Mouse (Mus musculus): Measurements from ENCODE around the gene Gm17087. TPM values are rescaled to one million over a fixed set of nuclear protein-coding genes. Genes with fewer than 3 reads are reported as not detected.

Gene Gm17087
- polyA plus RNA-seq (2015; fragmentation: Nextera tagmentation; extraction: Ambion mirVana), result not detected in 2 replicates

GRCm38 (mm10) chr17:8566850-8567249 is at the start of gene Gm17087:
TSS of gene Gm17087 (minus strand) at chr17:8566950.

GRCm38 (mm10) chr17:8525225-8525721 is 41.5 kb downstream of the Gm17087 start, which contains the start of gene Pde10a:
TSS of gene Pde10a (plus strand) at chr17:8525372.

Other genes starting within 250 kb of the Gm17087 start
- 20.6 and 23.5 TPM in 2 replicates for gene Prr18, start 229.5 kb downstream of the Gm17087 start, polyA plus RNA-seq (2015; fragmentation: Nextera tagmentation; extraction: Ambion mirVana)
- gene T2, start 211.0 kb downstream of the Gm17087 start, polyA plus RNA-seq (2015; fragmentation: Nextera tagmentation; extraction: Ambion mirVana), result 0.96 and 0.98 TPM in 2 replicates
- 0.09 TPM in 1 of 2 replicates, not detected in the other for gene T, start 132.5 kb downstream of the Gm17087 start, polyA plus RNA-seq (2015; fragmentation: Nextera tagmentation; extraction: Ambion mirVana)
- gene Pde10a, start 41.6 kb downstream of the Gm17087 start, polyA plus RNA-seq (2015; fragmentation: Nextera tagmentation; extraction: Ambion mirVana), result 9.5 and 10.9 TPM in 2 replicates